Mouse (Mus musculus): ENCODE data around the gene Bcl11a.

Gene Bcl11a

GRCm38 (mm10) chr11:24133484-24133883 is 55.6 kb downstream of the Bcl11a start:
- DNase-seq: peak in 1 of 2 experiments; percentile 16

- peak in 1 of 2 experiments; percentile 2 for DNase-seq
These were observed 56.1 kb downstream of the Bcl11a start for GRCm38 (mm10) chr11:24133928-24134327.

GRCm38 (mm10) chr11:24135244-24135643 is 57.4 kb downstream of the Bcl11a start:
- DNase-seq: no peak

- peak in 1 of 2 experiments; percentile 13 for DNase-seq
These were observed 58.4 kb downstream of the Bcl11a start for GRCm38 (mm10) chr11:24136084-24136785.

GRCm38 (mm10) chr11:24137891-24138290 is 60.0 kb downstream of the Bcl11a start:
- no peak for DNase-seq

GRCm38 (mm10) chr11:24138600-24139375 is 60.9 kb downstream of the Bcl11a start:
- DNase-seq: peak in 1 of 2 experiments; percentile 4

- DNase-seq: peak in 1 of 2 experiments; percentile 21
These were observed 61.6 kb downstream of the Bcl11a start for GRCm38 (mm10) chr11:24139432-24139831.

- peak in 1 of 2 experiments; percentile 15 for DNase-seq
These were observed 62.1 kb downstream of the Bcl11a start for GRCm38 (mm10) chr11:24139952-24140351.

GRCm38 (mm10) chr11:24140948-24141347 is 63.1 kb downstream of the Bcl11a start:
- DNase-seq: no peak

- peak in 1 of 2 experiments; percentile 22 for DNase-seq
These were observed 63.8 kb downstream of the Bcl11a start for GRCm38 (mm10) chr11:24141479-24142251.

GRCm38 (mm10) chr11:24142316-24142715 is 64.5 kb downstream of the Bcl11a start:
- peak in 1 of 2 experiments; percentile 23 for DNase-seq

GRCm38 (mm10) chr11:24144159-24144946 is 66.5 kb downstream of the Bcl11a start:
- DNase-seq: peak; percentile 3 to 55

- DNase-seq: peak; percentile 28 to 65
These were observed 68.2 kb downstream of the Bcl11a start for GRCm38 (mm10) chr11:24146034-24146433.

- DNase-seq: no peak
These were observed 68.6 kb downstream of the Bcl11a start for GRCm38 (mm10) chr11:24146437-24146836.

- no peak for DNase-seq
These were observed 69.8 kb downstream of the Bcl11a start for GRCm38 (mm10) chr11:24147698-24148097.

- no peak for DNase-seq
These were observed 70.7 kb downstream of the Bcl11a start for GRCm38 (mm10) chr11:24148545-24148944.

- DNase-seq: peak in 1 of 2 experiments; percentile 49
These were observed 71.8 kb downstream of the Bcl11a start for GRCm38 (mm10) chr11:24149462-24150220.

- no peak for DNase-seq
These were observed 74.4 kb downstream of the Bcl11a start for GRCm38 (mm10) chr11:24152076-24152784.

GRCm38 (mm10) chr11:24153049-24153448 is 75.2 kb downstream of the Bcl11a start:
- DNase-seq: no peak

- DNase-seq: no peak
These were observed 80.2 kb downstream of the Bcl11a start for GRCm38 (mm10) chr11:24158026-24158425.

- DNase-seq: no peak
These were observed 81.8 kb downstream of the Bcl11a start for GRCm38 (mm10) chr11:24159656-24160055.
